In the genomic region with DNA sequence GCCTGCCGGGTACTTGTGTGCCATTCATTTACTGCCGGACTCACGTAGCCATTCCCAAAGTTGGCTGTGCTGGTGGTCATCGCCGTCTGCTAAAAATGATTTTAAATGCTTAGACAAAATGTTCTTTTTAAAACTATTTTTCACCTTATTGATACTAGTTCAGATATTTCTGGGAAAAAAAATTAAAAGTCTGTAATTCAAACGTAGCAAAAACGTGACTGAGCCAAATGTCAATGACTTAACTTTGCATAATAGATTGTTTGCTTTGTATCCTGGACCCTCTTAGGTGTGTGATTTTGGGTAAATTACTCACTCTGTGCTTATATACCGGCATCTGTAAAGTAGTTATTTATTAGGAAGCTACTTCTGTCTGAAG, we compare ENCODE assay signal across 9 mouse cellular contexts. TPM values are rescaled to one million over a fixed set of nuclear protein-coding genes. Genes with fewer than 3 reads are reported as not detected.
DNase-seq lines count a peak whose midpoint lies in the region; ATAC-seq and TF ChIP-seq lines count a peak whose summit lies in the region.
"Had no signal": no experiment of that assay in that cellular context is flagged by ENCODE, and none has a peak within 500 bp of the region (broad histone marks: within the 10 kb centered on the region; RNA-seq: fewer than 3 reads in every experiment).

No protein-coding gene starts in this region.

- no peaks in the 10 kb centered on the region for H3K27me3 ChIP-seq in kidney, postnatal 0 days (ENCODE audit: insufficient read depth, low read length)
- H3K27me3 ChIP-seq in hindbrain, embryonic 16.5 days (replicated peaks; ENCODE audit: control insufficient read depth, insufficient read depth, low read length), result no peaks in the 10 kb centered on the region
- no peaks in the 10 kb centered on the region for H3K27me3 ChIP-seq in midbrain, embryonic 16.5 days (ENCODE audit: control insufficient read depth, insufficient read depth, low read depth, low read length)

- WGBS in kidney, postnatal 0 days, result 1% methylated on average over 8 of the region's 8 CpGs
- 6% methylated on average over 8 of the region's 8 CpGs for WGBS in hindbrain, embryonic 16.5 days
- 5% methylated on average over 8 of the region's 8 CpGs for WGBS in midbrain, embryonic 16.5 days

- H3K9me3 ChIP-seq in kidney, postnatal 0 days (replicated peaks; ENCODE audit: low read length), result no peaks in the 10 kb centered on the region
- no peaks in the 10 kb centered on the region for H3K9me3 ChIP-seq in hindbrain, embryonic 16.5 days (ENCODE audit: control insufficient read depth, low read length)
- H3K9me3 ChIP-seq in midbrain, embryonic 16.5 days (replicated peaks; ENCODE audit: control insufficient read depth, low read length, poor library complexity, severe bottlenecking), result no peaks in the 10 kb centered on the region

- intact Hi-C loops in left cerebral cortex, postnatal 36 days (cut with DNase I), result no loop called here

- TF ChIP-seq CTCF in kidney, postnatal 0 days (IDR thresholded peaks at IDR 0.05; ENCODE audit: low read depth), result no peak
- TF ChIP-seq CTCF in cortical plate, adult 2 months (IDR thresholded peaks at IDR 0.05; ENCODE audit: extremely low read depth, insufficient read depth, low read length), result no peak

- TF ChIP-seq POLR2A in cortical plate, adult 2 months (IDR thresholded peaks at IDR 0.05; ENCODE audit: extremely low read depth, insufficient read depth, low read length), result no peak

- peak overlapping the region; percentile 69 for H3K4me3 ChIP-seq in kidney, postnatal 0 days (replicated peaks; ENCODE audit: low read depth, low read length)
- H3K4me3 ChIP-seq in cortical plate, adult 2 months (ENCODE audit: insufficient read depth, low read length), result peak overlapping the region; percentile 50
- peak overlapping the region; percentile 67 for H3K4me3 ChIP-seq in hindbrain, embryonic 16.5 days (ENCODE audit: low read length)
- H3K4me3 ChIP-seq in midbrain, embryonic 16.5 days (ENCODE audit: low read depth, low read length), result peak overlapping the region; percentile 56

- no peak for ATAC-seq in kidney, postnatal 0 days (replicated peaks; ENCODE audit: low FRiP score, low read depth)
- peak; percentile 27; the same call in 1 of the 2 replicates for ATAC-seq in hindbrain, embryonic 16.5 days
- ATAC-seq in midbrain, embryonic 16.5 days, result no peak

- peak overlapping the region; percentile 81 for H3K27ac ChIP-seq in kidney, postnatal 0 days
- H3K27ac ChIP-seq in cortical plate, adult 2 months (ENCODE audit: insufficient read depth, low read length), result no peak overlapping the region
- H3K27ac ChIP-seq in hindbrain, embryonic 16.5 days (ENCODE audit: low read depth, low read length), result no peak overlapping the region
- H3K27ac ChIP-seq in midbrain, embryonic 16.5 days (ENCODE audit: low read length), result no peak overlapping the region

- peaks cover 3% of the 10 kb centered on the region; the same call in 1 of the 2 replicates for H3K4me1 ChIP-seq in kidney, postnatal 0 days (replicated peaks; ENCODE audit: insufficient read depth, low read length)
- no peaks in the 10 kb centered on the region for H3K4me1 ChIP-seq in cortical plate, adult 2 months (ENCODE audit: control insufficient read depth, insufficient read depth, low read length)
- H3K4me1 ChIP-seq in hindbrain, embryonic 16.5 days (ENCODE audit: control insufficient read depth, insufficient read depth, low read depth, low read length), result peaks cover 4% of the 10 kb centered on the region; the same call in 1 of the 2 replicates
- peaks cover 5% of the 10 kb centered on the region for H3K4me1 ChIP-seq in midbrain, embryonic 16.5 days (ENCODE audit: control insufficient read depth, insufficient read depth, low read length)

- H3K9ac ChIP-seq in kidney, postnatal 0 days (ENCODE audit: low read depth, low read length), result peak overlapping the region; percentile 76
- peak overlapping the region; percentile 77 for H3K9ac ChIP-seq in hindbrain, embryonic 16.5 days (ENCODE audit: low read depth, low read length)
- peak overlapping the region; percentile 69 for H3K9ac ChIP-seq in midbrain, embryonic 16.5 days (ENCODE audit: low read depth, low read length)

- peak overlapping the region; percentile 78 for H3K4me2 ChIP-seq in kidney, postnatal 0 days (ENCODE audit: low read length)
- peak overlapping the region; percentile 94 for H3K4me2 ChIP-seq in hindbrain, embryonic 16.5 days (ENCODE audit: low read length)
- peak overlapping the region; percentile 89 for H3K4me2 ChIP-seq in midbrain, embryonic 16.5 days (ENCODE audit: low read length)

- H3K36me3 ChIP-seq in kidney, postnatal 0 days (ENCODE audit: insufficient read depth, low read length), result peaks cover 8% of the 10 kb centered on the region
- peaks cover 10% of the 10 kb centered on the region for H3K36me3 ChIP-seq in hindbrain, embryonic 16.5 days (ENCODE audit: control insufficient read depth, insufficient read depth, low read length)
- peaks cover 14% of the 10 kb centered on the region for H3K36me3 ChIP-seq in midbrain, embryonic 16.5 days (ENCODE audit: control insufficient read depth, insufficient read depth, low read length)

- no peak for DNase-seq in kidney, postnatal 0 days (ENCODE audit: low spot score)
- DNase-seq in kidney, postnatal 10 days, result no peak
- no peak for DNase-seq in left cerebral cortex, postnatal 36 days (ENCODE audit: low spot score in 2 of 2)
- no peak for DNase-seq in adrenal gland, adult (ENCODE audit: inconsistent age in 2 of 2, low spot score in 1 of 2)
- no peak for DNase-seq in embryo, embryonic 10.5 days (ENCODE audit: low spot score)
- DNase-seq: right cerebral cortex, postnatal 25 days had no signal

RNA-seq across cellular contexts. Expression of a gene that starts 0.5 kb away (rescaled TPM):
- 85.5 and 92.3 TPM in 2 replicates for polyA plus RNA-seq in kidney, postnatal 0 days (2015; fragmentation: Nextera tagmentation; extraction: Ambion mirVana)
- polyA plus RNA-seq in cortical plate, adult 2 months (2012; rRNA removed), result 3.2 and 4.0 TPM in 2 replicates
- polyA plus RNA-seq in hindbrain, embryonic 16.5 days (2015; fragmentation: Nextera tagmentation; extraction: Ambion mirVana), result 13.7 and 14.3 TPM in 2 replicates
- 10.6 and 12.8 TPM in 2 replicates for polyA plus RNA-seq in midbrain, embryonic 16.5 days (2015; fragmentation: Nextera tagmentation; extraction: Ambion mirVana)
- 1 to 10 TPM; 3.6 to 4.4 TPM for total RNA-seq in left cerebral cortex, postnatal 36 days (2021)

RNA-seq across cellular contexts. Expression of a gene that starts 20.0 kb away (rescaled TPM):
- 138 and 151 TPM in 2 replicates for polyA plus RNA-seq in kidney, postnatal 0 days (2015; fragmentation: Nextera tagmentation; extraction: Ambion mirVana)
- 67.0 and 67.1 TPM in 2 replicates for polyA plus RNA-seq in cortical plate, adult 2 months (2012; rRNA removed)
- polyA plus RNA-seq in hindbrain, embryonic 16.5 days (2015; fragmentation: Nextera tagmentation; extraction: Ambion mirVana), result 154 and 159 TPM in 2 replicates
- polyA plus RNA-seq in midbrain, embryonic 16.5 days (2015; fragmentation: Nextera tagmentation; extraction: Ambion mirVana), result 161 and 170 TPM in 2 replicates
- total RNA-seq in left cerebral cortex, postnatal 36 days (2021), result 100 to 1,000 TPM; 103 to 113 TPM
